Mouse (Mus musculus) CH12.LX (cell line): ENCODE measurements around the gene Topors. TPM values are rescaled to one million over a fixed set of nuclear protein-coding genes. Genes with fewer than 3 reads are reported as not detected.
A peak's percentile ranks its signal among the peaks of the same experiment; 100 is the strongest.

Experiments used
- DNase-seq: peaks from one replicate; pipeline ENCODE4 v3.0.0-alpha.2; 2013; ENCODE audit errors: extremely low read depth
- H3K27ac ChIP-seq: 2 replicates; pipeline ENCODE4 v1.5.1; 2012; ENCODE audit warnings: low read depth, mild to moderate bottlenecking, control low read depth, moderate library complexity; ENCODE audit not compliant: insufficient read depth
- H3K27me3 ChIP-seq: replicated peaks from 2 replicates; pipeline ENCODE3; 2012; ENCODE audit warnings: inconsistent platforms
- H3K36me3 ChIP-seq, 2 experiments: replicated peaks in 1 of 2; 2 replicates each; pipeline versions ENCODE3 to v1.6.1; 2012; ENCODE audit warnings: inconsistent platforms in 1 of 2, low read length in 1 of 2, mild to moderate bottlenecking in 1 of 2, mixed read lengths in 1 of 2, moderate library complexity in 1 of 2; ENCODE audit not compliant: control insufficient read depth in 1 of 2, insufficient read depth in 1 of 2
- H3K4me1 ChIP-seq, 2 experiments: 2 replicates each; pipeline ENCODE4 v1.6.1; 2012; ENCODE audit warnings: inconsistent platforms in 1 of 2, moderate library complexity in 1 of 2; ENCODE audit not compliant: insufficient read depth in 2 of 2, control insufficient read depth in 1 of 2
- H3K4me2 ChIP-seq: 2 replicates; pipeline ENCODE4 v1.6.1; 2012; ENCODE audit warnings: low read depth, mild to moderate bottlenecking, control low read depth; ENCODE audit not compliant: poor library complexity, insufficient read depth, severe bottlenecking
- H3K4me3 ChIP-seq, 3 experiments: fragments of 150-350 bp in 1 of 3; sonication (generic) in 1 of 3; replicated peaks in 1 of 3; 2 replicates each; pipeline versions ENCODE3 to v1.5.1; 2011 to 2012; ENCODE audit warnings: low read depth in 2 of 3, low read length in 2 of 3, mild to moderate bottlenecking in 2 of 3, moderate library complexity in 2 of 3, control low read depth in 1 of 3, improper control_type of control experiment in 1 of 3, inconsistent platforms in 1 of 3, mixed read lengths in 1 of 3; ENCODE audit not compliant: poor library complexity in 1 of 3
- H3K79me2 ChIP-seq: replicated peaks from 2 replicates; pipeline ENCODE4 v1.6.1; 2012; ENCODE audit warnings: mild to moderate bottlenecking, moderate library complexity; ENCODE audit not compliant: control insufficient read depth, poor library complexity, insufficient read depth, severe bottlenecking; ENCODE audit errors: extremely low read depth
- H3K9ac ChIP-seq: 2 replicates; pipeline ENCODE4 v1.6.1; 2012; ENCODE audit warnings: low read depth, mild to moderate bottlenecking, control low read depth, moderate library complexity; ENCODE audit not compliant: insufficient read depth
- H3K9me3 ChIP-seq: replicated peaks from 2 replicates; pipeline ENCODE3; 2012; ENCODE audit warnings: low read length, inconsistent platforms, mixed read lengths
- CHD1 ChIP-seq: IDR thresholded peaks from 2 replicates; pipeline ENCODE4 v1.6.1; 2012; ENCODE audit warnings: low read depth, low read length, improper control_type of control experiment, inconsistent platforms
- CHD2 ChIP-seq: IDR thresholded peaks from 2 replicates; pipeline ENCODE4 v1.6.1; 2011; ENCODE audit warnings: low read length, improper control_type of control experiment
- ELF1 ChIP-seq: IDR thresholded peaks from 2 replicates; pipeline ENCODE4 v1.6.1; 2014; ENCODE audit warnings: low read depth, mild to moderate bottlenecking, inconsistent platforms, low read length, improper control_type of control experiment
- ETS1 ChIP-seq: conservative IDR thresholded peaks from 2 replicates; pipeline ENCODE4 v1.6.1; 2012; ENCODE audit warnings: low read depth, mild to moderate bottlenecking, inconsistent platforms, low read length, improper control_type of control experiment, moderate library complexity
- GABPA ChIP-seq: IDR thresholded peaks from 2 replicates; pipeline ENCODE4 v1.6.1; 2012; ENCODE audit warnings: low read depth, low read length, improper control_type of control experiment, inconsistent platforms; ENCODE audit not compliant: insufficient replicate concordance
- JUN ChIP-seq: IDR thresholded peaks from 2 replicates; pipeline ENCODE4 v1.6.1; 2011; ENCODE audit warnings: low read depth, mild to moderate bottlenecking, low read length, improper control_type of control experiment, moderate library complexity; ENCODE audit not compliant: insufficient read depth
- KAT2A ChIP-seq: IDR thresholded peaks from 2 replicates; pipeline ENCODE4 v1.6.1; 2012; ENCODE audit warnings: low read length, improper control_type of control experiment, inconsistent platforms; ENCODE audit not compliant: insufficient replicate concordance
- MAFK ChIP-seq: IDR thresholded peaks from 2 replicates; pipeline ENCODE4 v1.6.1; 2011; ENCODE audit warnings: low read length, improper control_type of control experiment; ENCODE audit not compliant: insufficient replicate concordance
- MXI1 ChIP-seq: IDR thresholded peaks from 2 replicates; pipeline ENCODE4 v1.6.1; 2011; ENCODE audit warnings: mild to moderate bottlenecking, low read depth, low read length, improper control_type of control experiment
- POLR2AphosphoS2 ChIP-seq: IDR thresholded peaks from 2 replicates; pipeline ENCODE4 v1.6.1; 2011; ENCODE audit warnings: low read depth, low read length, improper control_type of control experiment
- RCOR1 ChIP-seq: conservative IDR thresholded peaks from 2 replicates; pipeline ENCODE4 v1.6.1; 2012; ENCODE audit warnings: low read depth, mild to moderate bottlenecking, inconsistent platforms, low read length, improper control_type of control experiment
- TBP ChIP-seq: conservative IDR thresholded peaks from 2 replicates; pipeline ENCODE4 v1.6.1; 2011; ENCODE audit warnings: low read depth, low read length, improper control_type of control experiment
- TCF12 ChIP-seq: IDR thresholded peaks from 2 replicates; pipeline ENCODE4 v1.6.1; 2014; ENCODE audit warnings: low read depth, mild to moderate bottlenecking, inconsistent platforms, low read length, improper control_type of control experiment
- UBTF ChIP-seq: IDR thresholded peaks from 2 replicates; pipeline ENCODE4 v1.6.1; 2012; ENCODE audit warnings: low read depth, mild to moderate bottlenecking, inconsistent platforms, low read length, improper control_type of control experiment, moderate library complexity
- USF1 ChIP-seq: IDR thresholded peaks from 2 replicates; pipeline ENCODE4 v1.6.1; 2014; ENCODE audit warnings: low read depth, mild to moderate bottlenecking, inconsistent platforms, low read length, improper control_type of control experiment
- dilution Hi-C: fragments of 300-500 bp; cut with MboI; formaldehyde crosslinking; loops from 2 replicates; pipeline ENCODE4 v1.14.3; 2020; ENCODE audit warnings: low sequenced_read_pairs; ENCODE audit not compliant: extremely low pct_unique_long_range_greater_than_20kb, extremely low pct_ligation_motif_present
- in situ Hi-C: fragments of 300-500 bp; cut with MboI; formaldehyde crosslinking; loops from 3 replicates; pipeline ENCODE4 v1.14.3; 2019; ENCODE audit warnings: low sequenced_read_pairs, low pct_ligation_motif_present, low pct_unique_long_range_greater_than_20kb, mixed read lengths
- polyA plus RNA-seq: library from polyadenylated mRNA; unstranded; fragments of >175 nt; gene quantifications from 2 replicates; pipeline ENCODE4 v1.2.1, GENCODE M21; 2012; ENCODE audit warnings: low read depth; ENCODE audit not compliant: insufficient read length
- total RNA-seq, 2 experiments: library from RNA; depleted of rRNA; stranded (reverse); fragments of 300-350 nt in 1 of 2; fragments of >200 nt in 1 of 2; gene quantifications; 2 replicates each; pipeline ENCODE4 v1.2.3; 2012 to 2014

Topors gene
- total and polyA plus RNA-seq, 3 experiments = 23.1 to 38.9 (median 36.1) TPM

DNA sequence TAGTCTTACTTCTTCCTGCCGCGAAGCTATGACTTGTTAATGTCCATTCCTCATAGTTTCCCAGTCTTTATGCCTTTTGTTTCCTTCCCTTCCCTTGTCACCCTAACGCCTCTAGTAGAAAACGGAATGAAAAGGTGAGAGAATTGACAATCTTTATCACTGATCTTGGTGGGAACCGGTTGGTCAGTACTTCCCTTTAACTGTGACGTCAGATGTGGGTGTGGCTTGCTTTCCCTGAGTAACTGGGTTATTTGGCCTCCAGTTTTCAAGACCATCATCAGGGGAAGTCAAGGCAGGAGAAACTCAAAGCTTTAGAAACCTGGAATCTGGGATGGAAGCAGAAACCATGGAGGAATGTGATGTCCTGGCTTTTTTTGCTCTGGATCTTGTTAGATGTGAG lies 27.7 kb downstream of the Topors start:
- dilution Hi-C loops (no loop called here), in situ Hi-C loops (no loop called here)
- Histone ChIP-seq H3K79me2 (no peaks in the 10 kb centered on the region), H3K27me3 (no peaks in the 10 kb centered on the region), H3K4me2 (no peak overlapping the region; the same call in 1 of the 2 replicates), H3K9me3 (no peaks in the 10 kb centered on the region), H3K27ac (no peak overlapping the region), H3K9ac (no peak overlapping the region), H3K36me3 (no peaks in the 10 kb centered on the region), H3K4me1 (peaks cover 6 to 34% of the 10 kb centered on the region in 2 experiments; a peak in 3 of 4 replicates), H3K4me3 (no peak overlapping the region)
- TF ChIP-seq GABPA = no peak
- DNase-seq = no peak

DNA sequence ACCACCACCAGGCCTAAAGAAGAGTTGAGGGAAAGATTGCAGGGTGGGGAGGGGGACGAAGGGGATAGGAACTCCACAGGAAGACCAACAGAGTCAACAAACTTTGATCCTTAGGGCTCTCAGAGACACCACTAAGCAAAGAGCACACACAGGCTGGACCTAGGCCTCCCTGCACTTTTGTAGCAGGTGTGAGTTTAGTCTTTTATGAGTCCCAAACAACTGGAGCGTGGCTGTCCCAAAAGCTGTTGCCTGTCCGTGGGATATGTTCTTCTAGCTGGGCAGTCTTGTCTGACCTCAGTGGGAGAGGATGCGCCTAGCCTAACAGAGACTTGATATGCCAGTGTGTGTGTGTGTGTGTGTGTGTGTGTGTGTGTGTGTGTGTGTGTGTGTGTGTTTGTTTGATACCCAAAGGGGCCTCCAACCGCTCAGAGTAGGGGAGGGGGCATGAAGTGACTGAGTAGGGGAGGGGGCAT lies 29.3 kb downstream of the Topors start:
- dilution Hi-C loops = no loop called here
- peak overlapping the region in 2 of 3 experiments; percentile 57 to 67 for H3K4me3 ChIP-seq
- no peak overlapping the region for H3K27ac ChIP-seq
- H3K27me3 ChIP-seq = no peaks in the 10 kb centered on the region
- H3K9ac ChIP-seq = no peak overlapping the region
- no peaks in the 10 kb centered on the region for H3K79me2 ChIP-seq
- H3K4me2 ChIP-seq = peak overlapping the region; percentile 94; the same call in 1 of the 2 replicates
- TF ChIP-seq KAT2A (no peak), CHD1 (no peak), POLR2AphosphoS2 (no peak), JUN (no peak), RCOR1 (no peak), GABPA (no peak), MAFK (no peak), MXI1 (no peak), USF1 (no peak), ELF1 (no peak), TCF12 (no peak), UBTF (no peak), CHD2 (no peak), TBP (no peak), ETS1 (no peak)
- TF ChIP-seq, all 38 proteins: peak for 0
- peaks cover 0 to under 1% of the 10 kb centered on the region in 2 experiments for H3K36me3 ChIP-seq
- peaks cover 7 to 38% of the 10 kb centered on the region in 2 experiments; a peak in 3 of 4 replicates for H3K4me1 ChIP-seq
- H3K9me3 ChIP-seq = no peaks in the 10 kb centered on the region
- in situ Hi-C loops = no loop called here
- no peak for DNase-seq
